Mouse (Mus musculus): ENCODE measurements around the gene Ppm1e.

The Ppm1e gene

DNA sequence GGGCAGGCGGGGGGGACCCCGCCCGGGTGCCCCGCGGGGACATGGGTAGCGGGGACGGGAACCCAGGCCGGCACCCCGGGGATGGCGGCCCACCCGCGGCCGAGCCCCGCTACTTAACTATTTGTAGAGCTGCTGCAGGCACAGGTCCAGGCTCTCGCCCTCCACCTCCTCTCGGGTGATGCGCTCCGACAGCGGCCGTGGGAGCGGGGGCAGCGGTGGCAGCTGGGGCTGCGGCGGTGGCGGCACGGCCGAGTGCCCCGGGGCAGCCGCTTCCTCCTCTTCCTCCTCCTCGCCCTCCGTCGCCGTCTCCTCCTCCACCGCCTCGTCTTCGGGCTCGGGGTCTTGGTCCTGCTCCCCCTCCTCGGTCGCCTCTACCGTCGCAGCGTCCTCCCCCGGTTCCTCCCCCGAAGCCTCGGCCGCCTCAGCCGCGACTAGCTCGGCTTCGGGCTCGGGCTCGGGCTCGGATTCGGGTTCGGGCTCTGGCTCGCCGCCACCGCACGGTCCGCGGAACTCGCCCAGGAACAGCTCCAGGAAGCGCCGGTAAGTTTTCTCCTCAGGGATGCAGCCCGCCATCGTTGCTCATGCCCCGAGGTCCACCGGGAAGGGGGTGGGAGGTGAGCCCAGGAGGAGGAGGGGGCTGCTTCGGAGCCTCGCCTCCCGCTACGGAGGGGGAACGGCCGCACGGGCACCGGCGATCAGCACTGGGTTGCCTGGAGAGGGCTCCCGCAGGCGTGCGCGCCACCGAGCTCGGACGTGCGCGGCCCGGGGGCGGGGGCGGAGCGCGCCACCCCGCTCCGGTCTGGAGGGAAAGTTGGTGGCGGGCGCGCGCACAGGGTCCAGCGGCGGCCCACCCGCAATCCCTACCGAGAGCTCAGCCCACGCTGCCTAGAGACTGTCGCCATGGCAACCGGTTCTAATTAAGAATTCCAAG, at the start of gene Ppm1e:
Gene Ppm1e (minus strand): TSS at position 693 of the 931 bp plus-strand sequence.
- peak; percentile 84 for DNase-seq (ENCODE audit: low spot score)

DNA sequence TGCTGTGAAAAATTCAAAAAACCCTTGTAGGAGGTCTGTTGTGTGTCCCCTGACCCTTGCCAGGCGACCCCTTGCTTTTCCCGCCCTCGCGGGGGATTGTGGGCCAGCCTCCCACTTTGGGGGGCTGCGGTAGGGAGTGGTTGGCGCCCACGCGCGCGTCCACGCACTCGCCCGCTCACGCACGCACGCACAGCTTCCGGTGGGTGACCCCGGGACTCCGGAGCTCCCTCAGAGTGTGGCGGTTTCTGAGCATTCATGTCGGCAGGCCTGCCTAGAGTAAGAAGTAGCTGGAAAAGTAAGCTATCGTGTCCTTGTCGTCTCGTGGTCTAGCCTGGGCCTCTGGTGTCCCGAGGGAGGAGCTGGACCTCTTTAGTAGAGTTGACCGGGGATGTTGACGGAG, 46.1 kb upstream of the Ppm1e start, which contains the start of the genes Rad51c and Tex14:
Gene Rad51c (minus strand): TSS at position 79 of the 400 bp plus-strand sequence.
Gene Tex14 (plus strand): TSS at position 190 of the 400 bp plus-strand sequence.
- no peak for DNase-seq (ENCODE audit: low spot score)

DNA sequence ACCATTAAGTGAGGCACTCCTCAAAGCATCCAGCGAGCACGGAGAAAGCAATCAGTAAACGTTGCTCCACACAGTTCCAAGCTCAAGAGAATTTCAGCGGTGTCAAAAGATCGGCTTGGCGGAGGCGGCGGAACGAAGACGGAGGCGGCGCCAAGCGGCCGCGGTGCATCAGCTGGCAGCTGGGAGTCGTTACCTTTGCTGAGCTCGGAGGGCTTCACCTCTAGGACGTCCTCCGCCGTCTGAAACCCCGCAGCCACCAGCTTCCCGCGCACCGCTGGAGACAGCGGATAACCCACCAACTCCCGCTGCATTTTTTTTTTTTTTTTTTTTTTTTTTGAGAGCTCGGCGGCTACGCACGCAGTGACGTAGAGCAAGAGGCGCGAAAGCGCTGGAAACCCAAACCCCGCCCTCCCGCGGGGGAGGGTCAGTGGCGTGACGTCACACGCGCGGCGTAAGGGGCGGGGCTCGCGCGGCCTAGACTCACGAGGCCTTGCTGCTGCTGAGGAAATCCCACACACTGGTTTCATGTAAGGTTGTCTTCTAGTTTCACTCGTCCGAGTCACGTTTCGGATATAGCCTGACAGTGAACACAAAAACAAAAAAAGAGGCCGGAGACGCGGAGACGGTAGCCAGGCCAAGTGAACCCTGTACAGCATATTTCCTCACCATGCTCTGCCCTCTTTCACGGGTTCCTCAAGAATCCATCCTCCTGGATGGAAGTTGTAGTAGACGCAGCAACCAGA, 45.5 kb upstream of the Ppm1e start:
- peak; percentile 97 for DNase-seq (ENCODE audit: low spot score)

DNA sequence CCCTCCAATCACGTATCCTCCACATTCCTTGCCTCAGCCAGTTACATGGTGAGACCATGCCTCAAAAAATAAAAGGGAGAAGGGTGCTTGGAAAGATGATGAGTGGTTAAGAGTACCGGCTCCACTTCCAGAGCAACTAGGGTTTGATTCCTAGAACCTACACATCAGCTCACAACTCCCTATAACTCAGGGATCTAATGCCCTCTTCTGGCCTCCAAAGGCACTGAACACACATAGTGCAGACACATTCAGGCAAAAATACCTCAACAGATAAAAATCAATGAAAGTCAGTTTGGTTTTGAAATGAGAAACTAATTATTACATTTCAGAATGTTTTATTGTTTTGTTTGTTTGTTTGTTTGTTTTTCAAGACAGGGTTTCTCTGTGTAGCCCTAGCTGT, 39.6 kb upstream of the Ppm1e start:
- no peak for DNase-seq (ENCODE audit: low spot score)

DNA sequence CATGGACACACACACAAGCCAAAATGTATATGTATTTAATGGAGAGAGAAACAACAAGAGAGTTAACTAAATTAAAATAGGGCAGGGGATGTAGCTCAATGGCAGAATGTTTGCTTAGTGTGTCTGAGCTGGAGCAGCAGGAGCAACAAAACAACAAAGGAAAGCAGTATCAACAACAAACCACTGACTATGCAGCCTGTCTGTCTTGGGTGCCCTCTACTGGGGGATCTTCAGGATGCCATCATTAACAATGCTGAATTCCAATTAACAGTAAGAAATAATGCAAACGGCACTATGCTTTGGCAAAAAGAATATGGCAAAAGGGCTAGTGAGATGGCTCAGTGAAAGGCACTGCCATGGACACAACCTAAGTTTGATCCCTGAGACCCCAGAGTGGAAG, 35.0 kb upstream of the Ppm1e start:
- DNase-seq (ENCODE audit: low spot score), result peak; percentile 43

DNA sequence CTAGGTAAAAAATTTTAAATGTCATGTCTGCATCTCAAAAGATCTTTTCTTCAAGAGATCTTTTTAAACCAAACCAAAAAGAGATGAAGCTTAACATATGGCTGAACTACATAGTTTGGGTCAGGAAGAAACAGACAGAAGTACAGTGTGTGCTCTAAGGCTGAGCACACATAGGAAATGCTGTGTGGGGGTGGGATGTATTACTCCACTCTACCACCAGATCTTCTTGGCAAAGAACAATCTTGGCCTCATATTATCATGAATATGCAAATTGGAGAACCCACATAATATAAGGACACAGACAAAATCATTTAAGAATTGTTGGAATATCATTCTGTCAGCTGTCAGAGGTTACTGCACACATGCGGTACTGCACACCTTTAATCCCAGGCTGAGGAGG, 26.9 kb upstream of the Ppm1e start:
- no peak for DNase-seq (ENCODE audit: low spot score)

DNA sequence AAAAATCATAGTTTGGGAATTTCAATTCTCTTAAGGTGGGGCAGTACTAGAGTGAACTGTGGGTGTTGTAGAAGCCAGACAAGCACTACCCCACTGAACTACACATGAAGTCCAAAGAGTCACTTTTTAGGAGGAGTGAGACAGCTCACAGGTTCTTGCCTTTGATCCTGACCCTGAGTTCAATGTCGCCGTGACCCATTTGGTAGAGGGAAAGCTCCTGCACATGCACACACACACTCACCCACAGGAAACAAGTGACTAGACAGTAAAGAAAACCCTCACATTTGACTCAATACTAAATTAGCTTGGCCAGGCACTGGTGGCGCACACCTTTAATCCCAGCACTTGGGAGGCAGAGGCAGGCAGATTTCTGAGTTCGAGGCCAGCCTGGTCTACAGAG, 25.7 kb upstream of the Ppm1e start:
- no peak for DNase-seq (ENCODE audit: low spot score)

DNA sequence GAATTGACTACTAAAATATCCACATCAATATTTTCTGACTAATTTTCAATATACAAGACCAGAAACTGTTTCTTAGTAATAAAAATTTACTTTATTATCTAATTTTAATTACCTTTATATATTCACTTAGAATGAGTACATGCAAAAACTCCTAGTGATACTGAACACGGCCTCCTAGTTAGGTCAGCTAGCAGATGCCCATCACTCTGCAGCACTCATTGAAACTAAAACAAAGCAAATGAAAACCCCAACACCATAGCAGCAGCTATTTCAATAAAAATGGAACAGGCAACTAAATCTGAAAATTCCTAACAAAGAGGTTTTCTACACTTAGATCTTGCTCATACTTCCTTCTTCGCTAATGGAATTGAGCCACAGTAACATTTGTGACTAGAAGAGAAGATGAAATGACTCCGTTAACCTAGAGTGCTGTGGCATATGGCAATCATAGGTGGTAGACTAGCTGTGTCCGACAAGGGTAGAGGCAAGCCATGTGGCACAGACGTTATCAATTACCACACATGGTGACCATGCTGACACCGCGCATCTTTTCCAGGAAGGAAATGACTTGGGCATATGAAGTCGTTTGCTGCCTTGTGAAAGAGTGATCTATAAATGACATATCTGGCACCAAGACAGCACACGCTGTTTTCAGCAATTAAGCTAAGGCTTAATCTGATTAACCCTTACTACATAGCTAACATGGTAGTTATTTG, 9.2 kb upstream of the Ppm1e start:
- no peak for DNase-seq (ENCODE audit: low spot score)

DNA sequence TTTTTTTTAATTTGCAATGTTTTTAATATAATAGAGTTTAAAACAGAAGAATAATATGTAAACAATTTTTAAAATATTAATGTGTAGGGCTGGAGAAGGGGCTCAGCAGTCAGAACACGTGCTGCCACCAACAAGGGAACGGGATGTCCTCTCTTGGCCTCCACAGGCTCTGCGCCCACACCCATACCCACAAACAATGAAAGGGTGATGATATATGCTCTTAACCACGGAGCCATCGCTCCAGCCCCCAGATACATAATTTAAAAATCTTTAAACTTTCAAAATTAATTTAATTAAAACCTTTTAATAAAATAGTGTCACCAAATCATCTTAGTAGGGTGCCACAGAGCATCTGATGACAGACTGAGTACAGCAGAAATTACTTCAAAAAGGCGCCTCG, 8.2 kb upstream of the Ppm1e start:
- DNase-seq (ENCODE audit: low spot score), result no peak

DNA sequence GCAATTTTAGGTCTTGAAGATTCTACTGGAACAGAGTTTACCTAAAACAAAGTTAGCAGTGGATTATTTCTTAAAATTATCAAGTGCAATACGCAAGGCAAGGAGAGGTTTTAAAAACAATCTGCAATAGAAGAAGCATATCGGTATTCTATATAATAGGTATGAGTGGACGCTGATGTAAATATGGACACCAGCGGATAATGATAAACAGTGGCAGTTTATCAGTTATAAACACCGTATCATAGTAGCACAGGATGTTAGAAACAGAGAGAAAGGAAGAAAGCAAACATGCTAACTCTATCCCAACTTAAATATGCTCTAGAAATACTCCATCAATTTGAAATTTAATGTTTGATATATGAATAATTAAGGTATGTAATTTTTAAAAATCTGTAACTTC, 6.3 kb upstream of the Ppm1e start:
- no peak for DNase-seq (ENCODE audit: low spot score)

DNA sequence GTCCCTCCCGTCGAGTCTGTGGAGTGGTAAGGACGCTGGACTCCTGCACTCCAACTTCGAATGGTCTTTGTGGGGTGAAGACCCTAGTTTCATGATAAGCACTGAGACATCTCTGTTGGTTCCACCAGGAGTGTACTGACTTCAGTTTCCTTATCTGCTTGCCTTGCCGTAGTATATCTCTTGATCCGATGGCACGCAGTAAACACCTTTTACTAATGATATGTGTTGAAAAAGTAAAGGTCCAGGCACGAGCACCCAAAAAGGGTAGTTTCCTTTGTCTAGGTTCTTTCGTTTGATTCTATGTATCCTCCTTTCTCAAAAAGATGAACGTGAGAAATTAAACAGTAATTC, 414 bp upstream of the Ppm1e start:
- DNase-seq (ENCODE audit: low spot score), result no peak

DNA sequence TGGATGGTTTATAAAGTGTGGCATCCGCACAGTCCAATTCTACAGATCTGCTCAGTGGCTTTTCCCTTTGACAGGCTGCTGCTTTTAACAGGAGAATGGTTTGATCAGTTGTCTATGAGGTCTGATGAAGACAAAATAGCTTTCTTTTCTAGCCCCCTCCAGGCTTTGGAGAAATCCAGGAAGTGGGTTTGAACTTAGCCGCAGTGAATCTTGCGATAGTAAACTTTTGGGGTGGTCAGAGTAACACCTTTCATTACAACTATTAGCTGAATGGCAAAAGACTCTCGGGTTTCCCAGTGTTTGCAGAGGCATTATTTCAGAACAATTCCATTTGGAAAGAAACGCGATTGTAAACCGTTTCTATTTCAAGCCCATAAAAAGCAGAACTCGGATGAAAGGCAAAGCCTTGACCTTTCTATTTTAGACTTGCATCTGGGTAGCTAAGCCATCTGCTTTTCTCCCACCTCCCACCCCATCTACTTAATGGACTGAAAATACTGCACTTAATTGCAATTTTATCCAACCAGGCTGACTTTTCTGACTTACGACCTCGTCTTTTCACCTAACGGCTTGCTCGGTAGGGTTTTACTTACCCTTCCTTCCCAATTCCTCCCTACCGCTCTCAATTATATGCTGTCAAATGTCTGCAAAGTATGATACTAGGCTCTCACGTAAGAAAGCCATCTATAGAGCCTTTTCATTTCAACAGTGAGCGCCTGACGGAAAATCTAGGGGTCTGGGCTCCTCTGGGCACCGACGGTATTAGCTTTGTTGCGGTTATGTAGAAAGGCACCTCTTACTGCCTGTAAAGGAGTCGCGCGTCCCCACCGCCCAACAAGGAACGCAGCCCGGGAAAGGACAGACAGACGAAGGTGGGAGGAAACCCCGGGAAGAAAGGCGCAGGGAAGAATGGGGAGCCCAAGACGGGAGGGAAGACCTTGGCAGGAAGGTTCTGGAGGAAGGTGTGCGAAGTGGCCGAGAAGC, 1.2 kb downstream of the Ppm1e start:
- DNase-seq (ENCODE audit: low spot score), result peak; percentile 23

DNA sequence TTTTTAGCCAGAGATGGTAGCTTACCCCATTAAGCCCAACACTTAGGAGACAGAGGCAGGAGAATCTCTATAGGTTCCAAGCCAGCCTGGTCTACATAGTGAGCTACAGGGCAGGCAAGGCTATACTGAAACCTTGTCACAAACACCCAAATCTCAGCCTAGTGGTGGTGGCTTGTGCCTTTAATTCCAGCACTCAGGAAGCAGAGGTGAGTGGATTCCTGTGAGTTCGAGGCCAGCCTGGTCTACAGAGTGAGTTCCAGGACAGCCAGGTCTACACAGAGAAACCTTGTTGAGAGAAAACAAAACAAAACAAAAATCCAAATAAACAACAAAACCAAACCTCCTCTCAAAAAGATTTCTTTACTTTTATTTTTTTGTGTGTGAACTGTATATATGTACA, 4.0 kb downstream of the Ppm1e start:
- DNase-seq (ENCODE audit: low spot score), result no peak

DNA sequence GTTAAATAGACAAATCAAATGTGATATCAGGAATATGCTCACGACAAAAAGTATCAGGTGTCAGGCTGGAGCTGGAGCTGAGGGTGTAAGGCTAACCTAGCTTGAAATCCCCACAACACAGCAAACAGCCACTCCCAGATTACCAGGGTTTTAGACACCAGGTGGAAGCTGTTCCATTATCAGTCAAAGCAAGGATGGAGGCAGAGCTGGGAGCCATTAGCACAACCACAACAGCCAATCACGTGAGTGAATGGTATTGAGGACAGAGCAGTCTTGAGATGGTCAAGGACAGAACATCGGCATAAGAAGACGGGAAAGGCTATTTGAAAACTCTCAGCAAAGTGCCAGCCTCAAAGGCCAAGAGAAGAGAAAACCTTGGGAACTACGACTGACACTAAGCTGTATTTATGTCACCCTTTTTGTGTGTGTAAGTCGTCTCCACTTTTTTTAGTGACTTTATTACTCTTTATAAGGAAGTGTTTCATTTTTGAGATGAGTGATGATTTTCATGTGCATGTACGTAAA, 5.1 kb downstream of the Ppm1e start:
- no peak for DNase-seq (ENCODE audit: low spot score)

DNA sequence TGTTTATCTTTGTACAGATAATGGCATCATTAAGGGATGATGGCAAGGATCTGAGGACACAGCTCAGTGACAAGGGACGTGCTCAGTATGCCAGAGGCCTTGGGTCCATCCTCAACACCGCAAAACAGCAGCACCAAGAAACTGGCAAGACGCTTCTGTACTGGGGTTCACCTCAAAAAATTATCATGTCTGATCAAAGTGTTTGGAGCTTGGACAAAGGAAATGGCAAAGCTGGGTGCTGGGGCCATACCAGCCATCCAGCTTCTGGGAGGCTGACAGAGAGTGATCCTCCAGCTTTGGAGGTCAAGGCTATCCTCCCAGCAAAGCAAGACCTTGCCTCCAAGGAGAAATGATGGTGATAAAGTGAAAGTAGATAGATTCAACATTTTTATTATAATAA, 32.4 kb downstream of the Ppm1e start:
- no peak for DNase-seq (ENCODE audit: low spot score)

DNA sequence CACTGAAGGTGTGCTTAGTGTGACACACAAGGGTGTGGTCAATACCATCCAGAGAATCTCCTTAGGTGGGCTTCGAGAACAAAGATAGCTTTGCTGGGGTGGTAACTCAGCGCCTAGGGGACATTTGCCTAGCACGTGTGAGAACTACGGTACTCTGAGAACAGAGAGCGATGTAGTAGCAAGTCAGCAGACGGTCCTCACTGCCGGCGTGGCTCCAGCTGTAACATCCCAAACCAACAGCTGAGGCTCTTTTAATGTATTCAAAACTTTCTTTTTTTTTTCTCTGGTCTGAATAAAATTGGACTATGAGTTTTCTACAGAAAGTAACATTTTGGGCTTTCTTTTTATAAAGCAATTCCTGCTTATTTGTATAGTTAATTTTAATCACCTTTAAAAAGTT, 36.3 kb downstream of the Ppm1e start:
- no peak for DNase-seq (ENCODE audit: low spot score)

DNA sequence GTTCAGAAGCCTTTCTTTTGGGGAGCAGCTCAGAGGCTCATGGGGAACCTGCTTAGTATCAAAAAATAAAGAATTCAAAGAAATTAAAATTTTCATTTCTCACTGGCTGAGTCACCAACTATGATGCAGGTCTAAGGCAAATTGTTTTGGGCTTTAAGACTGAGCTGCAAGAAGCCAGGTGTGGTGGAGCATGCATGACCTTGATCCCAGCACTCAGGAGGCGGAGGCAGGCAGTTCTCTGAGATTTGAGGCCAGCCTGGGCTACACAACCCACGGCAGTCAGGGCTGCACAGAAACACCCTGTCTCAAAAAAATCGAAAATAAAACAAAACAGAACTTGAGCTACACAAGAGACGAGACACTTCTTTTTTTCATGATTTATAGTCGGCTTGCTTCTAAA, 38.8 kb downstream of the Ppm1e start:
- no peak for DNase-seq (ENCODE audit: low spot score)

DNA sequence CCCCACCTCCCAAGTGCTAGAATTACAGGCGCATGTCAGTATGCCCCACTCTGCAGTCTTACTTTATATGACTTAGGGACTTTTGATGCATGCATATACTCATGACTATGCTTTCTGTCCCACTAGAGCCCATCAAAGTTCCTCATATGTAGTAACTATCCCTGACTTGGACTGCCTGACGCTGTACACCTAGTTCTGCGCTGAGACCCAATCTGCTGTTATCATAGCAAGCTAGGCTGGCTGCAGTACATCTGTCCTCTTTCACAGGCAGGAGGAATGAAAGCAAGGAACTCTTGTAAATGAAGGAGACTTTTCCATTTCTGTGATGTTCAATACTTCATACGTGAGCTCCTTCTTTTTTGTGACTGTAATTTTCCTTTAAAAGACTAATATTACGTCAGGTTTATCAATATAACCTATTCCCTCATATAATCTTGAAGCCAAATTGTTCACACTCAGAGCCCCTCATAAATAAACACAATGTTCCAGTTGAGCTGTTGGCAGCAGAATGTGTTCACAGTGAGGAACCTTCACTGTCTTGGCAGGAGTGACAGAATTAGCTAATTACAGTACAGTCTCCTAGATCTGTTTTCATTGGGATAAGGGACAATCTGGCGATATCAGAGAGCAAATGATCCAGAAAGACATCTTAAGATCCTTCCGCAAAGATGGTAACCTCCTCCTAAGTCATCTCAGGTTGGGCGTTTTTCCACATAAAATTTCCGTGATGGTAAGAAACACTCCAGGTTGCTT, 39.7 kb downstream of the Ppm1e start:
- no peak for DNase-seq (ENCODE audit: low spot score)

DNA sequence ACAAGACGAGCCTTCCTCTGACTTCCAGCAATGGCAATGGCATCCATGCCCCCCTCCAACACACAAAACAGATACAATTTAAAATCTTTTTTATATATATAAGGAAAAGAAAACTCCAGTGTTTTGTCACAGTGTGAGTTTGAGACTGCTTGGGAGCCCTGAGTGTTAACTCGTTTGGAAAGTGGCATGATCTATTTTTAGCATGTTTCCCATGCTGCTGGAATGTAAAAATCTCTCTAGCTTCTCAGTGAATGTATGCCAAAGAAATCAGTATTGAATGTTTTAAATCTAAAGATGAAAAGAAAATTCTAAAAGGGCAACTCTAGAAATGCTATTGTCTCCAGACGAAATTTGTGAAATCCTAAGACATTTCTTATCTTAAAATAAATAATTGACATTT, 45.3 kb downstream of the Ppm1e start:
- DNase-seq (ENCODE audit: low spot score), result no peak

DNA sequence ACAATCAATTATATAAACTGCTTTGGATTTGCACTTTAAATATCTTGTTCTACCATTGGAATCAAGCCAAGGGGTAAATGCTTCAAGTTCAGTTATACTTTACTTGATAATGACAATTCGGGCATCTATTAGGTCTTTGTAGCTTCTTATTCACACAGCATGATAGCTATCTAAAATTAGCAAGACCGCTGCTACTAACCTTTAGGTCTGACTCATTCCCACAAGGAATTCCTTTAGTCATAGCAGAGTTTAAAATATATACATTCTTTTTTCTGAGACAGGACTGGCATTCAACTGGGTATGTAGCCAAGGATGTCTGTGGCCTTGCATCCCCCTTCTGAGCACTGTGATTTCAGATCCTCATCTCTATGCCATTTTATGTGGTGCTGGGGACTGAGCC, 48.5 kb downstream of the Ppm1e start:
- DNase-seq (ENCODE audit: low spot score), result no peak
